Mouse (Mus musculus) forebrain, embryonic 13.5 days (tissue): ENCODE measurements around the gene Ucn. TPM values are rescaled to one million over a fixed set of nuclear protein-coding genes. Genes with fewer than 3 reads are reported as not detected.

Source experiments
- ATAC-seq: fragments of 200-750 bp; cut with Nextera tagmentation; 2 replicates; pipeline ENCODE4 v1.8.0; 2017
- H3K27ac ChIP-seq: fragments of 300-500 bp; sonication (generic); 2 replicates; pipeline ENCODE4 v1.5.1; 2015; ENCODE audit warnings: inconsistent platforms, mild to moderate bottlenecking, moderate library complexity
- H3K27me3 ChIP-seq: fragments of 300-500 bp; sonication (generic); 2 replicates; pipeline ENCODE4 v1.6.1; 2015; ENCODE audit warnings: mild to moderate bottlenecking, inconsistent platforms
- H3K36me3 ChIP-seq: fragments of 300-500 bp; sonication (generic); 2 replicates; pipeline ENCODE4 v1.6.1; 2015; ENCODE audit warnings: mild to moderate bottlenecking, inconsistent platforms; ENCODE audit not compliant: poor library complexity, severe bottlenecking
- H3K4me1 ChIP-seq: fragments of 300-500 bp; sonication (generic); 2 replicates; pipeline ENCODE4 v1.6.1; 2015; ENCODE audit warnings: inconsistent platforms
- H3K4me2 ChIP-seq: fragments of 300-500 bp; sonication (generic); 2 replicates; pipeline ENCODE4 v1.6.1; 2015; ENCODE audit warnings: inconsistent platforms, mild to moderate bottlenecking, moderate library complexity
- H3K4me3 ChIP-seq: fragments of 300-500 bp; sonication (generic); 2 replicates; pipeline ENCODE4 v1.5.1; 2015; ENCODE audit warnings: mild to moderate bottlenecking, inconsistent platforms
- H3K9ac ChIP-seq: fragments of 300-500 bp; sonication (generic); 2 replicates; pipeline ENCODE4 v1.6.1; 2015; ENCODE audit warnings: mild to moderate bottlenecking, inconsistent platforms
- H3K9me3 ChIP-seq: fragments of 300-500 bp; sonication (generic); replicated peaks from 2 replicates; pipeline ENCODE4 v1.6.1; 2016; ENCODE audit warnings: inconsistent platforms
- WGBS: fragments of 180-500 bp; shearing (Covaris S2); methylation state at CpG from one replicate; pipeline ENCODE4 v1.1.7; 2015; 5-methylcytosine and 5-hydroxymethylcytosine counted together
- polyA plus RNA-seq: library from polyadenylated mRNA; unstranded; fragments of >200 nt; fragmentation: Nextera tagmentation; extraction: Ambion mirVana; gene quantifications from 2 replicates; pipeline ENCODE4 v1.2.1, GENCODE M21; 2015

Gene Ucn
- polyA plus RNA-seq, 1 experiment from 2014 or later, result not detected

GRCm38 (mm10) chr5:31095711-31096480 is 42.7 kb downstream of the Ucn start:
- H3K27me3 ChIP-seq, result peaks cover 90% of the 10 kb centered on the region
- no peaks in the 10 kb centered on the region for H3K9me3 ChIP-seq
- H3K9ac ChIP-seq, result 0 out of 2 replicates have a peak overlapping the region, but pooled peaks have one; percentile 16
- no peak for ATAC-seq
- H3K4me3 ChIP-seq, result peak overlapping the region; percentile 43
- H3K4me2 ChIP-seq, result peak overlapping the region; percentile 72
- 23% methylated on average over 11 of the region's 11 CpGs for WGBS
- H3K36me3 ChIP-seq, result no peaks in the 10 kb centered on the region
- H3K27ac ChIP-seq, result no peak overlapping the region
- peaks cover 36% of the 10 kb centered on the region for H3K4me1 ChIP-seq

GRCm38 (mm10) chr5:31094799-31095691 is 43.6 kb downstream of the Ucn start:
- peaks cover 36% of the 10 kb centered on the region for H3K4me1 ChIP-seq
- WGBS, result under 1% methylated on average over 59 of the region's 59 CpGs

GRCm38 (mm10) chr5:31094100-31094798 is 44.4 kb downstream of the Ucn start:
- Histone ChIP-seq H3K27me3 (peaks cover 99% of the 10 kb centered on the region), H3K4me2 (peak overlapping the region; percentile 72), H3K9ac (no peak overlapping the region), H3K4me1 (peaks cover 36% of the 10 kb centered on the region), H3K36me3 (no peaks in the 10 kb centered on the region), H3K4me3 (peak overlapping the region; percentile 43), H3K9me3 (no peaks in the 10 kb centered on the region), H3K27ac (no peak overlapping the region)
- ATAC-seq, result no peak
- WGBS, result 3% methylated on average over 29 of the region's 29 CpGs

More at GRCm38 (mm10) chr5:31094799-31095691, 43.6 kb downstream of the Ucn start:
- no peaks in the 10 kb centered on the region for H3K36me3 ChIP-seq
- 0 out of 2 replicates have a peak overlapping the region, but pooled peaks have one; percentile 16 for H3K9ac ChIP-seq
- peak overlapping the region; percentile 43 for H3K4me3 ChIP-seq
- peaks cover 98% of the 10 kb centered on the region for H3K27me3 ChIP-seq
- H3K9me3 ChIP-seq, result no peaks in the 10 kb centered on the region
- no peak for ATAC-seq
- H3K27ac ChIP-seq, result no peak overlapping the region
- peak overlapping the region; percentile 72 for H3K4me2 ChIP-seq

- peak; percentile 68 for ATAC-seq
- peaks cover 36% of the 10 kb centered on the region for H3K4me1 ChIP-seq
Observed at GRCm38 (mm10) chr5:31093151-31094041, 45.2 kb downstream of the Ucn start.

GRCm38 (mm10) chr5:31092231-31092975 is 46.2 kb downstream of the Ucn start:
- 1% methylated on average over 44 of the region's 53 CpGs for WGBS
- H3K4me1 ChIP-seq, result peaks cover 36% of the 10 kb centered on the region
- H3K4me3 ChIP-seq, result peak overlapping the region; percentile 43
- peak overlapping the region; percentile 61 for H3K9ac ChIP-seq
- no peak; the same call in 1 of the 2 replicates for ATAC-seq
- H3K4me2 ChIP-seq, result peak overlapping the region; percentile 72
- H3K9me3 ChIP-seq, result no peaks in the 10 kb centered on the region
- H3K27ac ChIP-seq, result no peak overlapping the region
- peaks cover 94% of the 10 kb centered on the region for H3K27me3 ChIP-seq
- H3K36me3 ChIP-seq, result no peaks in the 10 kb centered on the region

More at GRCm38 (mm10) chr5:31093151-31094041, 45.2 kb downstream of the Ucn start:
- Histone ChIP-seq H3K36me3 (no peaks in the 10 kb centered on the region), H3K4me3 (peak overlapping the region; percentile 43), H3K27ac (no peak overlapping the region), H3K9me3 (no peaks in the 10 kb centered on the region), H3K9ac (peak overlapping the region; percentile 61), H3K4me2 (peak overlapping the region; percentile 72), H3K27me3 (peaks cover 99% of the 10 kb centered on the region)
- WGBS, result under 1% methylated on average over 52 of the region's 54 CpGs

Other genes starting within 250 kb of the Ucn start
- 325 and 333 TPM in 2 replicates for gene Ost4, start 231.0 kb downstream of the Ucn start, polyA plus RNA-seq
- gene Emilin1, start 225.4 kb downstream of the Ucn start, polyA plus RNA-seq, result 10.3 and 15.7 TPM in 2 replicates
- gene Khk, start 217.4 kb downstream of the Ucn start, polyA plus RNA-seq, result 3.3 and 7.6 TPM in 2 replicates
- 9.2 and 10.1 TPM in 2 replicates for gene Cgref1, start 193.2 kb downstream of the Ucn start, polyA plus RNA-seq
- 126 and 132 TPM in 2 replicates for gene Preb, start 178.5 kb downstream of the Ucn start, polyA plus RNA-seq
- gene Tcf23, start 170.2 kb downstream of the Ucn start, polyA plus RNA-seq, result not detected in 2 replicates
- 124 and 130 TPM in 2 replicates for gene Atraid, start 90.5 kb downstream of the Ucn start, polyA plus RNA-seq
- gene Slc5a6, start 89.9 kb downstream of the Ucn start, polyA plus RNA-seq, result 10.9 and 11.5 TPM in 2 replicates
- 24.2 and 28.6 TPM in 2 replicates for gene Cad, start 84.0 kb downstream of the Ucn start, polyA plus RNA-seq
- gene Dnajc5g, start 32.5 kb downstream of the Ucn start, polyA plus RNA-seq, result not detected in 2 replicates
- gene Slc30a3, start 30.6 kb downstream of the Ucn start, polyA plus RNA-seq, result 1.7 and 1.8 TPM in 2 replicates
- gene Trim54, start 22.1 kb downstream of the Ucn start, polyA plus RNA-seq, result not detected in 2 replicates
- 56.7 and 57.1 TPM in 2 replicates for gene Mpv17, start 15.4 kb upstream of the Ucn start, polyA plus RNA-seq
- gene Gm29609, start 41.1 kb upstream of the Ucn start, polyA plus RNA-seq, result 1.5 and 1.9 TPM in 2 replicates
- 76.5 and 86.9 TPM in 2 replicates for gene Gtf3c2, start 41.3 kb upstream of the Ucn start, polyA plus RNA-seq
- gene Snx17, start 54.4 kb upstream of the Ucn start, polyA plus RNA-seq, result 139 and 145 TPM in 2 replicates
- gene Eif2b4, start 54.6 kb upstream of the Ucn start, polyA plus RNA-seq, result 75.8 and 77.9 TPM in 2 replicates
- gene Zfp513, start 63.5 kb upstream of the Ucn start, polyA plus RNA-seq, result 13.3 and 13.4 TPM in 2 replicates
- 164 and 176 TPM in 2 replicates for gene Ppm1g, start 81.9 kb upstream of the Ucn start, polyA plus RNA-seq
- 137 and 145 TPM in 2 replicates for gene Nrbp1, start 102.0 kb upstream of the Ucn start, polyA plus RNA-seq
- 0.44 TPM in 1 of 2 replicates, not detected in the other for gene Gm9970, start 102.4 kb upstream of the Ucn start, polyA plus RNA-seq
- gene Krtcap3, start 112.9 kb upstream of the Ucn start, polyA plus RNA-seq, result 2.3 and 3.6 TPM in 2 replicates
- 29.6 and 38.5 TPM in 2 replicates for gene Ift172, start 152.3 kb upstream of the Ucn start, polyA plus RNA-seq
- gene Fndc4, start 157.3 kb upstream of the Ucn start, polyA plus RNA-seq, result 62.1 and 66.7 TPM in 2 replicates
- 0.12 and 0.16 TPM in 2 replicates for gene Gckr, start 158.6 kb upstream of the Ucn start, polyA plus RNA-seq